Mouse (Mus musculus): ENCODE measurements around the gene Zbtb7b. TPM values are rescaled to one million over a fixed set of nuclear protein-coding genes. Genes with fewer than 3 reads are reported as not detected.
"Not testable (repeated sequence)": the region's sequence is repeated elsewhere in the genome, so short reads cannot be mapped to it uniquely, and the experiment has no call there.

Zbtb7b gene
- 2.1 and 7.9 TPM in 2 replicates for total RNA-seq (2015; ENCODE audit: low replicate concordance)
- total RNA-seq (2017; ENCODE audit: low replicate concordance): 5.1 and 8.9 TPM in 2 replicates

DNA sequence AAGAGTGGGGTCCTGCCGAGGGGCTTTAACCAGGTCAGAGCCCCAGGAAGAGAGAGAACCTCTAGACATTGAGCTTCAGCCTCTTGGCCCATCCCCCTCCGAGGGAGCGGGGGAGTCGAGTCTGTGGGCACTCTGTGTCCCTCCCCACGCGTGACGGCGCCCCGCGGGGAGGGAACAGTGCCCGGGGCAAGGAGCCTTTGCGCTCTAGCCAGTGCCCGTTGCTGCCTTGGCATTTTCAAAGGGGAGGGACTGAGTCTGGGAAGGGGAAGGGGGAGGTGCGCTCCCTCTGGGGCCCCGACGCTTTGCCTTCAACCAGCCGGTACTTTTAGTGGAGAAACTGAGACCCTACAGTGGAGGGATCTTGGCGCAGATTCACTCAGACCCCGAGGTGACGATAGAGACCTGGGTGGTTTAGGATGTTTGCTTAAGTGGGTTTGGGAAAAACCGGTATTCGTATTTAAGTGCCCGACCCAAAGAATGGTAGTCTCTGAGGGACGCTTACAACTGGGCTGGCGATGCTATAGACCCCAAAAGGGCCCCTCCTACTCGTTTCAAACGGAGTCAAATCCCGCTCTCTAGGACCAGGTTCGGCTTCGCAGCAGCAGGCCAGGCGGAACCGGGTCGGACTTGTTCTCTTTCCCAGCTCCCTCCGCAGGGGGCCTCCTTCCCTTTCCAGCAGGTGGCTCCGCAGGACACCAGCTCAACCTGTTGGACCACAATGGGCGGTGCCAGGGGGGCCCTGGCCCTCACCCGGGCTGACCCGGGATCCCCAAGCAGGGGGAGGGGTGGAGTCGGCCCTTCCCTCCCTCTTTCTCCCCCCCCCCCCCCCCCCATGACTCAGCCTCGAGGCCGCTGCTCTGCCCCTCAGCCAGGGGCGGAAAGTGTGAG is at the start of gene Zbtb7b:
Gene Zbtb7b, minus strand, starts transcription at position 771 of the 888 bp plus-strand sequence.
- peak; percentile 63 for ATAC-seq (replicated peaks; ENCODE audit: low FRiP score, poor library complexity, severe bottlenecking)

DNA sequence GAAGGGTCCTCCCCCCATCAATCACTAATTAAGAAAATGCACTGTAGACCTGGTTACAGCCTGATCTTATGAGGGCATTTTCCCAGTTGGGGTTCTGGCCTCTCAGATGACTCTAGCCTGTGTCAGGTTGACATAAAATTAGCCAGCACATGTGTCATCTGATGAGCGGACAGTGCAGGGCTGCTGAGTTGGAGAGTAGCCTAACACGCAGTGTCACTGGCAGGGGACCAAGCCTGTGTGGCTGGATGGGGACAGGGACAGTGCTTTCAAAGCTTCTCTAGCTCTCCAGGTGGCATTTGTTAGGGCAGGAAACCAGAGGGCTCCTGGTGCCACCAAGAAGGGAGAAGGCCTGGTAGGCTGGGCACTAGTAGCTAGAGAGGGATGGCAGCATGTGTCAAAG is 46.1 kb upstream of the Zbtb7b start:
- no peak for ATAC-seq (replicated peaks; ENCODE audit: low FRiP score, poor library complexity, severe bottlenecking)

DNA sequence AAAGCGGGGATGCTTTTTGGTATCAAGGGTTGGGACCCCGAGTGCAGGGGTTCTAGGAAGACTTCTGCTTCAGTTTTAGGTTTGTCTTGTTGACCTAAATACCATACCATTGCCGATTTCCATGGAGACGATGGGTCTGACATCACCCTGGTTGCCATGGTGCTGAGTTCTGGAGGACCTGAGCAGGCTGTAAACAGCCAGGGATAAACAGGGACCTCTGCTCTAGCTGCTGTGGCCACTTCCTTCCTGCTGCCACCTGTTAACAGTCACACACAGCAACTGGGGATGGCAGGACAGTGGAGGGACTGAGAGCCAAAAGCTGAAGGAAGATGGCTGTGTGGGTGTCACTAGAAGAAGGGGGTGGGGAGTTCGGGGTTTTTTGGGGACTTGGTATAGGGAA is 42.7 kb upstream of the Zbtb7b start:
- no peak for ATAC-seq (replicated peaks; ENCODE audit: low FRiP score, poor library complexity, severe bottlenecking)

DNA sequence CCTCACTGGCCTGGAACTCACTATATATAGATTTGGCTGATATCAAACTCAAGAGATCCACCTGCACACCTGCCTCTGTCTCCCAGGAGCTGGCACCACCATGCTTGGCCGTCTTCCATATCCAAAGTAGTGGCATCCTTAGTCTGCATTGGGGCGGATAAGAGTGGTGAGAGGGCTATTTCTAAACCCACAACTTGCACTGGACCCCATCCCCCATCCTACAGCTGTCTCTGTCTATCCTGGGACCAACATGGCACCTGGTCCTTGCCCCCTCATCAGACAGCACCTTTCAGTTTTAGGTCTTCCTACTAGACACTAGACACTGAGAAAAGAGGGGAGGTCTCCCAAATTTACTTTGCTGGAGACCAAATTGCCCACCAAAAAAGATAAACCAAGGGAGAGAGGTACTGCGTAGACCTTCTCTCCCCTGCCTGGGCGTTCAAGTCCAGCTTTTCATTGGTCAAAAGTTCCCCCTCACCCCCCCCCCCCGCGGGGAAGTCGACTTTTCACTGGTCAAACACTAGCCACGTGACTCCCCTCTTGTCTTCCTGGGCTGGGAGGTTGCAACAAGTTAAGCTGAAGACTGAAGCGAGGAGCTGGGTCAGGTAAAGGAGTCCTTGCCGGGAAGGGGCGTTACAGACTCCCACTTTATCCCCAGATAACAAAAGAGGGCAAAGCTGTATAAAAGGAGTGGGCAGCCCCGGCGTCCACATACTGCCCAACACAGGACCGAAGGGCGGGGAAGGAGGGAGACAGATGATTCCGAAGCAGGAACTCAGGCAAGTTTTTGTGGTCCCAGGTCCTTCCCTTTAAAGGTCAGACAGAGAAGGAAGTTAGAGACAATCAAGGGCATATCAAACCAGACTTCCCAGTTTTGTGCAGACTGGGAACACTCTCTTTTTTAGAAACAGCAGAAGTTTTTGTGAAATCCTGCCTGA is 41.9 kb upstream of the Zbtb7b start, which contains the start of gene Pbxip1:
Gene Pbxip1, plus strand, starts transcription at position 531 of the 938 bp plus-strand sequence.
- peak; percentile 78 for ATAC-seq (replicated peaks; ENCODE audit: low FRiP score, poor library complexity, severe bottlenecking)

DNA sequence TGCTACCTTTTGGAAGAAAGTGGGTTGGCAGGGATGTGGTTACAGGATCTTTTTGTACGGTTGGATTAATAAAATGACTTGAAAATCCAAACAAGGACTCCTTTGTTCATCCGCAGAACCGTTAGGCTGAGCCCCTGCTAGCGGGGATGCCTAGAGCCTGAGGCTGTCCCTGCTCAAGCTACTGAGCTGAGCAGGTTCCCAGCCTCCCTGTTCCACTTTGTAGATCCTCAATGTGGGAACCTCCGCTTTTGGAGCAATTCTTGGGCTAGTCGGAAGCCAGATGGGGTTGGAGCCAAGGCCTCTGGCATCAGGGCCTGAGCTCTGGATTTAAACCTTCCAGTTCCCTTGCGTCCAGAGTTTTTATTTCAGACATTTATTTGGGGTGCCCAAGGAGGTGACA is 40.5 kb upstream of the Zbtb7b start:
- no peak for ATAC-seq (replicated peaks; ENCODE audit: low FRiP score, poor library complexity, severe bottlenecking)

DNA sequence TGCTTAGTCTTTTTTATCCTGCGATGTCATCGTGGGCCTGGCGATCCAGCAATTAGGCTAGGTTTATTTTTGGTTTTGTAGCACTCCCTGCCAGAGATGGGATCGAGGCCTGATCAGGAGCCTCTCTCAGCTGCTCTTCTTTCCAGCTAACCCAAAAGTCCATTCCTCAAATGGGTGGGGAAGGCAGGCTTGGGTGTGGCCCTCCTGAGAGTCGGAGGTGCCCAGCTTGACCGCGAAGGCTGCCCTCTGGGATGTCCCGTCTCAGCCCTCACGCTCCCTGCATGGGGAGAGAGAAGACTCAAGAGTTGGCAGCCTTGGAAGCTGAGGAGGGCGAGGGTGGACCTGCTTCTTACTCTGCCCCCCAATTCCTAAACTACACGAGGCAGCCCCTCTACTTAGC is 40.0 kb upstream of the Zbtb7b start:
- ATAC-seq (replicated peaks; ENCODE audit: low FRiP score, poor library complexity, severe bottlenecking): no peak

DNA sequence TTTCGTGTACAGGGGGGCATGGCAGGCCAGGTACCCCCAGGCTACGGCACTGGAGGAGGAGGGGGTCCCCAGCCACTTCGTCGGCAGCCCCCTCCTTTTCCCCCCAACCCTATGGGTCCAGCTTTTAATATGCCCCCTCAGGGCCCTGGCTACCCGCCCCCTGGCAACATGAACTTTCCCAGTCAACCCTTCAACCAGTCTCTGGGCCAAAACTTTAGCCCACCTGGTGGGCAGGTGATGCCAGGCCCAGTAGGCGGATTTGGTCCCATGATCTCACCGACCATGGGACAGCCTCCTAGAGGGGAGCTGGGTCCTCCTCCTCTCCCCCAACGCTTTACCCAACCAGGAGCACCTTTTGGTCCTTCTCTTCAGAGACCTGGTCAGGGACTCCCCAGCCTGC is 38.0 kb upstream of the Zbtb7b start:
- ATAC-seq (replicated peaks; ENCODE audit: low FRiP score, poor library complexity, severe bottlenecking): no peak

DNA sequence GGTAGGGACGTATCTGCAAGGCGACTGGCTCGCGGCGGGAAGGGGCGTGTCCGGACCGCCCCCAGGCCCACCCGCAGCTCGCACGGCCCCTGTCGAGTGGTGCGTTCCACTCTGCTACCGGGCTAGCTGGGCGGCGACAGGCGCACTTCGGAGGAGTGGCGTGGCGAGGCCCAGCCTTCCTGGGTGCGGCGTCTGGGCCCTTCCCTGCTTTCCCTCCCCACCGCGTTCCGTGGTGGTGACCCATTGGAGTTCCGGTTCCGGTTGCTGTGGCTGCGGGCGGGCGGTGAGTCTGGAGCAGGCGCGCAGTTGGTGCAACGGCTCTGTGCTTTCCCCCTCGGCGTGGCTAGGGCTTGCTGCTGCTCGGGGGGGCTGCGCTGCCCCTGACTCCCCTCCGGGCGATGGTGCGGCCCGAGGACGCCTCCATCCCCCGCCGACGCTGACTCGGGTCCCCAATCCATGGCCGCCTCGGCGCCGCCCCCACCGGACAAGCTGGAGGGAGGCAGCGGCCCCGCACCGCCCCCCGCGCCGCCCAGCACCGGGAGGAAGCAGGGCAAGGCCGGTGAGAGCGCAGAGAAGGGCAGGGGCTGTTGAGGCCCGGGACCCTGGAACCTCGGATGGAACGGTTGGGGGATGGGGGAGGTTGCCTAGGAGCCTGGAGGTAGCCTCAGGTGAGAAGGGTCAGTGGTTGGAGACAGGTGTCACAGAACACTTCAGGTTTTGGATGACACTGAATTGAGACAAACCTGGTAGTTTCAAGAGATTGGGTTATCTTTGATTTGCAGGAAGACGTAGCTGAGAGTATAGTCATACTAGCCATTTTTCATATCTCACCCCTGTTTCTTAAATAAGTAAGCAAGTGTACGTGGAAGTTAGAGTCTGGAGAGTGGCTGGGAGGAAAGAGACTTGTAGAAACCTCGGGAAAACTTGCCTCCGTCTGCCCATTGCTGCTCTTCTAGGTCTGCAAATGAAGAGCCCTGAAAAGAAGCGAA is 35.9 kb upstream of the Zbtb7b start, which contains the start of gene Pygo2:
Gene Pygo2, plus strand, starts transcription at position 44 of the 989 bp plus-strand sequence.
- peak; percentile 95 for ATAC-seq (replicated peaks; ENCODE audit: low FRiP score, poor library complexity, severe bottlenecking)

DNA sequence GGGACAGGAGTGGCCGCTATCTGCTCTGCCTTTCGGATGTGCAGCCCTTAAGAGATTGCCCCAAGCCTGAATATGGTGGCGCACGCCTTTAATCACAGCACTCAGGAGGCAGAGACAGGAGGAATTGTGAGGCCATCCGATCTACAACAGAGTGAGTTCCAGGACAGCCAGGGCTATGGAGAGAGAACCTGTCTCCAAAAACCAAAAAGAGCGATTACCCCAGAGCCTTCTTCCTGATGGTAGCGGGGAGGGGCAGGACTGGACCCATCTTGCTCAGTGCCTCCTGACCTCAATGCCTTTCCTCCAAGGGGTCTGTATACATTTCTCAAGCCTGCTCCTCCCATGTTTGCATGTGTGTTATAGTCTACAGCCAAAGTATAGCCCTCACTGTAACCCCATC is 34.4 kb upstream of the Zbtb7b start:
- ATAC-seq (replicated peaks; ENCODE audit: low FRiP score, poor library complexity, severe bottlenecking): not testable (repeated sequence)

DNA sequence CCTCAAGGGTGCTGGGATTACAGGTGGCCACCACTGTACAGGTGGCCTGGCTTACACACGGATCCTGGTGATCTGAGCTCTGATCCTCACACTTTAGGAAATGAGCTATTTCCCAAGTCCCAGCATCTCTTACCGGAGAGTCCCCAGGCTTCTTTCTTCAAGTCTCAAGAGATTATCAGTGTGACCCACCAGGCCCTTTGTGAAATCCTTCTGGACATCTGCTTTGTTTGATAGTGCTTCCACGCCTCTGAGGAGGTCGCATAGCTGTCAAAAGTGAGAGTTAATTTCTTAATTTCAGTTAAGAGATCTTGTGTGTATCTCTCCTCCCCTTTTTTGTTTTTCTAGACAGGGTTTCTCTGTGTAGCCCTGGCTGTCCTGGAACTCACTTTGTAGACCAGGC is 31.3 kb upstream of the Zbtb7b start:
- ATAC-seq (replicated peaks; ENCODE audit: low FRiP score, poor library complexity, severe bottlenecking): 0 out of 2 replicates have a peak, but pooled peaks have one; percentile 8

DNA sequence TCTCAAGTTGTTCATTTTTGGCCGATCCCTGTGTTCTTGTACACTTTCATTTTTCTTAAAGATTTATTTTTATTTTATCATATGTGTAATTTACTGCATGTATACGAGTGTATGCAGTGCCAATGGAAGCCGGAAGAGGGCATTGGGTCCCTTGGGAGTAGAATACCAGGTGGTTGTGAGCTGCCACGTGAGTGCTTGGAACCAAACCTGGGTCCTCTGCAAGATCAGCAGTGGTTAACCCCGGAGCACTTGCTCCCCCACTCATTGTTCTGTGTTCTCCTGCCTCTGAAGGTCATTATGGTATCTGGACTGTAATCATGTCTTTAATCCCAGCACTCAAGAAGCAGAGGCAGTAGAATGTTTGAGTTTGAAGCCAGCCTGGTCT is 30.6 kb upstream of the Zbtb7b start:
- no peak for ATAC-seq (replicated peaks; ENCODE audit: low FRiP score, poor library complexity, severe bottlenecking)

DNA sequence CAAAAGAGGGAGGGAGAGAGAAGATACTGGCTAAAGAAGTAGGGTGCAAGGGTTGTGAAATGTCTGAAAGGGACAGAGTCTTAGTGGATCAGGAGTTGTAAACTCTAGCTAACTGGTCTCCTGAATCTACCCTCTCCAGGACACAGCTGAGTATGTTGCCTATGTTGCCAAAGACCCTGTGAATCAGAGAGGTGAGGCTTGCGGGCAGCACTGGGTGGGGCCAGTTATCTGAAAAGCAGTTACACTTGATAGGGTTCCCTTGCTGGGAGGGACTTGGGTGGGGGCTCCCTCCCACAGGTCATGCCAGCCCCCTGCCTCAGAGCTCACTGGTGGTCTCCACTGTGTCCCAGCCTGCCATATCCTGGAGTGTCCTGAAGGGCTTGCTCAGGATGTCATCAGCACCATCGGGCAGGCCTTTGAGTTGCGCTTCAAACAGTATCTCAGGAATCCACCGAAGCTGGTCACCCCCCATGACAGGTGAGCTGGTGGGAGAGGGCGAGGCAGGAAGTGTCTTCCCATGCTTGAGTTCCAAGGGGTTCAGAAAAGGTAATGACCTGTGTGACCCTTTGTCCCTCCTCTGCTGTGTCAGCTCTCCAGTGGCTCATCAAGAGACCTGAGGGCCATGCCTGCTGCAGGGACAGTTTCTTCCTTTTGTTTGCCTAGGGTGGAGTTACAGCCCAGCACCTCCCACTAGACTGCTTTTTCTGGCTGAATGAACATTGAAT is 30.0 kb upstream of the Zbtb7b start:
- ATAC-seq (replicated peaks; ENCODE audit: low FRiP score, poor library complexity, severe bottlenecking): no peak

DNA sequence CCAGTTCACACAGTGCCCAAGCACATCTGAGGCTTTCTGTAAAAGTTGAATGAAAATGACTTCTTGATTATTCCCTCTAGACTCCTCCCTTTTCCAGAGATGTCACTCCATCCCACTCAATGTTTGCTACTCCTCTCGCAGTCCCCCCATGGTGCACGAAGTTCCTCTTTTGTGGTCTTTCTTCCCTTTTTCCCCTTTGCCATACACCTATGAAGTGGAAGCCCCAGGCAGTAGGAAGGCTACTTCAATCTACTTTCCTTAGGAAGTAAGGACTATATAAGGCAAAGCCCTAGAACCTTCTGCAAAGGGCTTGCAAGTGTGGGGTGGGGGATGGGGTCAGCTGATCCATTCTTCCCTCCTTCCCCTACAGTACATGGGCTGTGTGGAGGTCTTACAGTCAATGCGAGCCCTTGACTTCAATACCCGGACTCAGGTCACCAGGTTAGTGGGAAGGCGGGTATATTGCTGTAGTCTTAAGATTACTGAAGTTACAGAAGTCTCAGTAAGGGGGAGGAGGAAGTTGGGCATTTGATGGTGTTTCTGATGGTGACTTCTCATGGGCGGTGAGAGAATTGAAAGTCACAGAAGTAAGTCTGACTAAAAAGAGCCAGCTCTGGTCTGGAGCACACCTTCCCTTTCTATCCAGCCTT is 28.1 kb upstream of the Zbtb7b start:
- ATAC-seq (replicated peaks; ENCODE audit: low FRiP score, poor library complexity, severe bottlenecking): no peak

DNA sequence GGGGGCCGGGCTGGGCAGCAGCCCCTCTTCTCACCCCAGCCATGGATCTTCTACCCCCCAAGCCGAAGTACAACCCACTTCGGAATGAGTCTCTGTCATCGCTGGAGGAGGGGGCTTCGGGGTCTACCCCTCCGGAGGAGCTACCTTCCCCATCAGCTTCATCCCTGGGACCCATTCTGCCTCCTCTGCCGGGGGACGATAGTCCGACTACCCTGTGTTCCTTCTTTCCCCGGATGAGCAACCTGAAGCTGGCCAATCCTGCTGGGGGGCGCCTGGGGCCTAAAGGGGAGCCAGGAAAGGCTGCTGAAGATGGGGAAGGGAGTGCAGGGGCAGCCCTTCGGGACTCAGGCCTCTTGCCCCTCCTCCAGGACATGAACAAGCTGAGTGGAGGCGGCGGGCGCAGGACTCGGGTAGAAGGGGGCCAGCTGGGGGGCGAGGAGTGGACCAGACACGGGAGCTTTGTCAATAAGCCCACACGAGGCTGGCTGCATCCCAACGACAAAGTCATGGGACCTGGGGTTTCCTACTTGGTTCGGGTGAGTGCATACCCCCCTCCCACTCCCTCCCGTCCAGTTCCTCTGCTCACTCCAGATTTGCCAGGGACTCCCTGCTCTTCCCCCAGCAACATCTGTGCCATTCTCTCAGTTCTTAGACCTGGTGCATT is 27.4 kb upstream of the Zbtb7b start:
- no peak for ATAC-seq (replicated peaks; ENCODE audit: low FRiP score, poor library complexity, severe bottlenecking)

DNA sequence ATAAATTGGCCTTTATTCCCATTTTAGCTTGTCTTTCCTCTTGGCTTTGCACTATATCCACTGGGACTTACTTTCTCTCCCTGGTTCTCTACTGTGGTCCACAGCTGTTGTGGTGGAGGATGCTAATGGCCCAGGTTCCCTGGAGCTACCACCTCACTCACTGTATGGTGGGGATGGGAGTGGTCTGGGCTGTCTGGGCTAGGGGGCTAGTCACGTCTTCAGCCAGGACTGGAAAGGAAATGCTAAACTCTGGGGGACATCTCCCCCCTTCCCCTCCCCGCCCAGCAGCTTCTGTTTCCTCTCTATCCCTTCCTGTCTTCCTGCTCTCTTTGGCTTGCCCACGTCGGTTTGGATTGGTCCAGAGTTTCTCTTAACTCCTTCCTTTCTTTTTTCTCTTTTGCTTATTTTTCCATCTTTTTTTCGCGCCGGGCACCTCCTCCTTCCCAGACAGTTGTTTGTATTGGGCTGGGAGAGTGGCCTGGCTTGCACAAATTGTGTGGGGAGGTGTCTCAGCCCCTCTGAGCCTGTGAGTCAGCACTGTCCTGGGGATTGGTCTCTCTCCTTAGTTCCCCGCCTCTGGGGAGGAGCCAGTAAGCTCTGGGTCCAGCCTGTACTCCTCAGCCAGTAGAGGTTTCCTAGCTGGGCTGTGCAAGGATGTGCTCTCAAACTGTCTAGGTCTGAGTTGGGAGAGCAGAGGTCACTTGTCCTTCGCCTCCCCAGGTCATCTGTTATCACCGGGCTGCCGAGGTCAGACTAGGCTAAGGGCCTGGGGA is 26.6 kb upstream of the Zbtb7b start:
- ATAC-seq (replicated peaks; ENCODE audit: low FRiP score, poor library complexity, severe bottlenecking): peak; percentile 73

DNA sequence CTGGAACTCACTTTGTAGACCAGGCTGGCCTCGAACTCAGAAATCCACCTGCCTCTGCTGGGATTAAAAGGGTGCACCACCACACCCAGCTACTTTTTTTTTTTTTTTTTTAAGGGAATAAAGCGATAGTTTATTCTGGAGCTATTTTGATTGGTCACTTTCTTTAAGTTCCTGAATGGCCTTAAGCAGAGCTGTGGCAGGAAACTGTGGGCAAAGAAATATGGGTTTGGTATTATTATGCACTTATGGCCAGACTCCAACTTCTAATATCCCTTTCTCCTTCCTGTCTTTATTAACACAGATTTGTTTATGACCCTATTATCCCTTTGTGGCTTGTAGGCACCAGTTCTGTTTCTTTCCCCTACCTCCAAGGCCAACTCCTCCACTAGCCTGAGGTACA is 25.8 kb upstream of the Zbtb7b start:
- ATAC-seq (replicated peaks; ENCODE audit: low FRiP score, poor library complexity, severe bottlenecking): no peak

DNA sequence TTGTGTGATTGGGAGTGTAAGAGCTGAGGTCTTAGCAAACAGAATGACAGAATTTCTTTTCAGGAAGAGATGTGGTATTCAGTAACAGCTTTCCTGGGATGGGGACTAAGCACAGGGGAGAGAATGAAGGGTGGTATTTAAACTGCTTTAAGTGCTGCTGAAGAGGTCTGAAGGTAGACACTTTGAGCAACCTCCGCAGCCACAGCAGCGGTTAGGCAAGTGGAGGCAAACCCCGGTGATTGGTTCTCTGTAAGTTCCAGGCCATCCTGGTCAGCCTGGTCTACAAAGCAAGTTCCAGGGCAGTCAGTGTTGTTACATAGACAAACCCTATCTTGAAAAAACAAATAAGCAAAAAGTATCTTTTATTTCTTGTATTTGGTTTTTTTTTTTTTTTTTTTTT is 25.4 kb upstream of the Zbtb7b start:
- no peak for ATAC-seq (replicated peaks; ENCODE audit: low FRiP score, poor library complexity, severe bottlenecking)
